Mouse (Mus musculus): Measurements from ENCODE around the gene Trp53inp2. TPM values are rescaled to one million over a fixed set of nuclear protein-coding genes. Genes with fewer than 3 reads are reported as not detected.

The Trp53inp2 gene
- total RNA-seq, 2 experiments from 2014 or later: 4.9 to 15.6 TPM

DNA sequence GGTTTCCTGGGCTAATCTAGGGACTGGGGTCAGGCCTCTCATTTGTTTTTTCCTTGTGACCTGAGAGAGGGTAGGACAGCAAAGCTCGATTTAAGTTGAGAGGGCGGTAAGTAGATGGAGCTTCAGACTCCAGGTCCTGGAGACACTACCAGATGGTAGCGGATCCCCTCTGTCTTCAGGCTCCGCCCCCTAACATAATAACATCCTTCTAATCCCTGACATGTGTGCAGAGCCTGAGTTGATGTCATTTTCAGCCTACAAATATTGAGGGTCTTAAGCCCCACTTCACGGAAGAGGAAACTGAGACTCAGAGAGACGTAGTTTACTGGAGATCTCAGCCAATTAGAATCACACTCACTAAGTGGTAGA is 1.5 kb downstream of the Trp53inp2 start:
- peak; percentile 11 for ATAC-seq (replicated peaks; ENCODE audit: low FRiP score, poor library complexity, severe bottlenecking)

- no peak for ATAC-seq (replicated peaks; ENCODE audit: low FRiP score, poor library complexity, severe bottlenecking)
Observed at GRCm38 (mm10) chr2:155382791-155383438, 2.1 kb downstream of the Trp53inp2 start.

GRCm38 (mm10) chr2:155385090-155385489 is 4.2 kb downstream of the Trp53inp2 start:
- peak; percentile 42 for ATAC-seq (replicated peaks; ENCODE audit: low FRiP score, poor library complexity, severe bottlenecking)

GRCm38 (mm10) chr2:155385731-155386533 is 5.1 kb downstream of the Trp53inp2 start:
- ATAC-seq (replicated peaks; ENCODE audit: low FRiP score, poor library complexity, severe bottlenecking): no peak

GRCm38 (mm10) chr2:155386534-155386899 is 5.7 kb downstream of the Trp53inp2 start:
- no peak for ATAC-seq (replicated peaks; ENCODE audit: low FRiP score, poor library complexity, severe bottlenecking)

DNA sequence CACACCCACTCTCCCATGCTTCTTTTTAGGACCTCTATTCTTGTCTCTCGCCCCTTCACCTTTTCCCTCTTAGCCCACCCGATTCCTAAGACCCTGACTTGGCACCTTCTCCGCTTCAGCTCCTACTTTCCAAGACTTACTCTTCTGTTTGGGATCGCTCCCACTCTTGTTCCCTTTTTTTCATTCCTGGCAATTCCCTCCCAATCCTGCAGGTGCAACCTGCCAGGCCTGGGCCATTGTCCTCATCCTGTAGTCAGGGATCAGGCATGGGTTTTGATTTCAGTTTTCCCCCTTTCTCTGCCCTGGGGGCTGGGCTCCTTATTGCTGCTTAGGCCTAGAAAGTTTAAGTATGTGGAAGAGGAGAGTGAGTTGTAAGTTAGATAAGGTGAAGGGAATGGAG is 6.2 kb downstream of the Trp53inp2 start:
- no peak for ATAC-seq (replicated peaks; ENCODE audit: low FRiP score, poor library complexity, severe bottlenecking)

- no peak for ATAC-seq (replicated peaks; ENCODE audit: low FRiP score, poor library complexity, severe bottlenecking)
Observed at GRCm38 (mm10) chr2:155388573-155388972, 7.7 kb downstream of the Trp53inp2 start.

- ATAC-seq (replicated peaks; ENCODE audit: low FRiP score, poor library complexity, severe bottlenecking): no peak
Observed at GRCm38 (mm10) chr2:155394586-155394985, 13.7 kb downstream of the Trp53inp2 start.

- ATAC-seq (replicated peaks; ENCODE audit: low FRiP score, poor library complexity, severe bottlenecking): no peak
Observed at GRCm38 (mm10) chr2:155400276-155400675, 19.4 kb downstream of the Trp53inp2 start.

DNA sequence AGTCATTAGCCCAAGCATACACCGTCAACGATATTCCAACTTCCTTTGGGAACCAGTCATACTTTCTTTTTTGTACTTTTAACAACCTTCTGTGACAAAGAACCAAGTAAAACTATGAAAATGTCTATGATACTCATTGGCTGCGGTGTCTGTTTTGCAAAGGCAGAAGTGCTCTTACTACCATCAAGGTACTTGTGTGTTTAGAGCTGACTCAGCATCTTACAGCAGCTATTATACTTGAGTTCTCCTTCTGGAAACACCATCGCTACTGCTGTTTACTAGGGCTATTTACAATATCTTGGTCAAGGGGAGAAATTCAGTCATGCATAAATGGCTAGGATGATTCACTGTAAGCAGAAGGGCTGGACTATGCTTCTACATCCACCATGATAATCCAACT is 21.1 kb downstream of the Trp53inp2 start:
- no peak for ATAC-seq (replicated peaks; ENCODE audit: low FRiP score, poor library complexity, severe bottlenecking)

GRCm38 (mm10) chr2:155404635-155405034 is 23.8 kb downstream of the Trp53inp2 start:
- no peak for ATAC-seq (replicated peaks; ENCODE audit: low FRiP score, poor library complexity, severe bottlenecking)

DNA sequence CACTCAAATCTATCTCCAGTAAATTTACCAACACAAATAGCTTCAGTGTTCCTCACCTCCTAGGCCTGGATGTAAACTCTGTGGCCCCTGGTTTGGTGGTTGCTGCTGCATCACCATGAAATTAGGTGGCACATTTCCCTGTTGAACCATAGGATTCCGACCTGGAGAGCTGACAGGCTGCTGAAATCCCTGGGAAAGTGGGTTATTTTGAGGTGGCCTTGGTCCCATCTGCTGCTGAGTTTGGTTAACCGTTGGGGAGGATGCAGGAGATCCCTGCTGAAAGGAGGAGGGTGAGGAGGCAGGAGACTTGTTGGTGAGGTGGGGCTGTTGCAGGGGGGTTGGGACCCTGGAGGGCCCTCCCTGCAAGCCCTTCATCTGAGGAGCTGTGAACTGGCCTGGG is 40.1 kb downstream of the Trp53inp2 start:
- no peak for ATAC-seq (replicated peaks; ENCODE audit: low FRiP score, poor library complexity, severe bottlenecking)

GRCm38 (mm10) chr2:155436445-155436844 is 55.6 kb downstream of the Trp53inp2 start:
- peak; percentile 69; the same call in 1 of the 2 replicates for ATAC-seq (replicated peaks; ENCODE audit: low FRiP score, poor library complexity, severe bottlenecking)

Other genes with a start within 250 kb of the Trp53inp2 start
- gene Itch, start 247.6 kb upstream of the Trp53inp2 start, total RNA-seq (2015; ENCODE audit: low replicate concordance): 15.9 and 25.3 TPM in 2 replicates
- gene Itch, start 247.6 kb upstream of the Trp53inp2 start, total RNA-seq (2017; ENCODE audit: low replicate concordance): 25.4 and 33.2 TPM in 2 replicates
- 83.8 and 114 TPM in 2 replicates for gene Dynlrb1, start 144.5 kb upstream of the Trp53inp2 start, total RNA-seq (2015; ENCODE audit: low replicate concordance)
- gene Dynlrb1, start 144.5 kb upstream of the Trp53inp2 start, total RNA-seq (2017; ENCODE audit: low replicate concordance): 25.0 and 51.9 TPM in 2 replicates
- 0.77 TPM in 1 of 2 replicates, not detected in the other for gene Map1lc3a, start 104.8 kb upstream of the Trp53inp2 start, total RNA-seq (2015; ENCODE audit: low replicate concordance)
- 0.34 and 2.9 TPM in 2 replicates for gene Map1lc3a, start 104.8 kb upstream of the Trp53inp2 start, total RNA-seq (2017; ENCODE audit: low replicate concordance)
- 9.4 and 17.6 TPM in 2 replicates for gene Pigu, start 23.6 kb upstream of the Trp53inp2 start, total RNA-seq (2015; ENCODE audit: low replicate concordance)
- 5.6 TPM in 2 replicates for gene Pigu, start 23.6 kb upstream of the Trp53inp2 start, total RNA-seq (2017; ENCODE audit: low replicate concordance)
- 29.6 and 35.9 TPM in 2 replicates for gene Ncoa6, start 92.8 kb downstream of the Trp53inp2 start, total RNA-seq (2015; ENCODE audit: low replicate concordance)
- gene Ncoa6, start 92.8 kb downstream of the Trp53inp2 start, total RNA-seq (2017; ENCODE audit: low replicate concordance): 7.2 and 13.7 TPM in 2 replicates
- 3.5 and 10.0 TPM in 2 replicates for gene Acss2, start 136.9 kb downstream of the Trp53inp2 start, total RNA-seq (2015; ENCODE audit: low replicate concordance)
- gene Acss2, start 136.9 kb downstream of the Trp53inp2 start, total RNA-seq (2017; ENCODE audit: low replicate concordance): 16.4 and 20.1 TPM in 2 replicates
- gene Ggt7, start 137.2 kb downstream of the Trp53inp2 start, total RNA-seq (2015; ENCODE audit: low replicate concordance): not detected in 2 replicates
- gene Ggt7, start 137.2 kb downstream of the Trp53inp2 start, total RNA-seq (2017; ENCODE audit: low replicate concordance): not detected in 2 replicates
- 6.5 and 7.1 TPM in 2 replicates for gene Gss, start 211.8 kb downstream of the Trp53inp2 start, total RNA-seq (2015; ENCODE audit: low replicate concordance)
- 3.6 and 8.5 TPM in 2 replicates for gene Gss, start 211.8 kb downstream of the Trp53inp2 start, total RNA-seq (2017; ENCODE audit: low replicate concordance)
- gene Myh7b, start 230.2 kb downstream of the Trp53inp2 start, total RNA-seq (2015; ENCODE audit: low replicate concordance): not detected in 2 replicates
- gene Myh7b, start 230.2 kb downstream of the Trp53inp2 start, total RNA-seq (2017; ENCODE audit: low replicate concordance): 0.14 TPM in 1 of 2 replicates, not detected in the other